Mouse (Mus musculus) urinary bladder, postnatal 10 days (tissue): ENCODE results near the gene Mtfp1.
"Not testable (repeated sequence)": the region's sequence is repeated elsewhere in the genome, so short reads cannot be mapped to it uniquely, and the experiment has no call there.

ENCODE experiments used
- DNase-seq: peaks from one replicate; pipeline ENCODE4 v3.0.0; 2022; ENCODE audit warnings: low spot score

The Mtfp1 gene

DNA sequence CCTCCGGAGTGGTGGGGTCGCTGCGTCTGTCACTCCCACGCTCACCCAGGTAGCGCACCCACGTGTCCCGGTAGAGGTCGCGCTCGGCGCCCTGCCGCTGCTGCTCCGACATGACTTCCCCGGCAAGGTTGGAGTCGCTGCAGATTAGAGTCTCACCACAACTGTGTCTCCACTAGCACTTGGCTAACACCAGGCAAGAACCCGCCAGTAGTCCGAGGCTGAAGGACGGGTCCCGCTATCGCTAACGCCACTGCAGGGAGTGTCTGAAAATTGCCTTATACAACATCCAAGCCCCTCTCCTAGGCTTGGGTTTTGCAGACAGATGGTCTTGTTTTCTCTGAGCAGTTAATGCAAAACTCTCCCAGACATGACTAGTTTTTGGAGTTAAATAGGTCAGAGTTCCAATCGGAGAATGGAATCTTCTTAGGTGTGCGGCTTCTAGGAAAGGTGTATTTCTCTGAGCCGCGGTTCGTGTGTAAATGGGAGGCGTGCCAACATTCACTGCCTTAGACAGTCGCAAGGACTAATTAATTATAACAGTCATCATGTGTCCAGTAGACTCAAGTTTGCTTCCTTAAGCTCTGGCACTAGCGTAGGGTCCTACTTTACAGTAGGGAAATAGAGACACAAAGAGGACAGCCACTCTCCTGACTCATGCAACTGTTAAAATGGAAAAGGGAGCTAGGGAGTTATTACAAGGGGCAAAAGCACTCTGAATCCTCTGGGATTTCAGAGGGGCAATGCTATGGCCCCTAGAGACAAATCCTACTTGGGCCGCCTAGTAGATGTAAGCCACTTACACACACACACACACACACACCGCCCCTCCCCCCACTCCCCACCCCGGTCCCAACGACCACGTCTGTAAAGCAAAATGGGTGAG lies at the start of gene Mtfp1:
Gene Mtfp1 (minus strand): TSS at position 275 of the 883 bp plus-strand sequence.
- DNase-seq = no peak

DNA sequence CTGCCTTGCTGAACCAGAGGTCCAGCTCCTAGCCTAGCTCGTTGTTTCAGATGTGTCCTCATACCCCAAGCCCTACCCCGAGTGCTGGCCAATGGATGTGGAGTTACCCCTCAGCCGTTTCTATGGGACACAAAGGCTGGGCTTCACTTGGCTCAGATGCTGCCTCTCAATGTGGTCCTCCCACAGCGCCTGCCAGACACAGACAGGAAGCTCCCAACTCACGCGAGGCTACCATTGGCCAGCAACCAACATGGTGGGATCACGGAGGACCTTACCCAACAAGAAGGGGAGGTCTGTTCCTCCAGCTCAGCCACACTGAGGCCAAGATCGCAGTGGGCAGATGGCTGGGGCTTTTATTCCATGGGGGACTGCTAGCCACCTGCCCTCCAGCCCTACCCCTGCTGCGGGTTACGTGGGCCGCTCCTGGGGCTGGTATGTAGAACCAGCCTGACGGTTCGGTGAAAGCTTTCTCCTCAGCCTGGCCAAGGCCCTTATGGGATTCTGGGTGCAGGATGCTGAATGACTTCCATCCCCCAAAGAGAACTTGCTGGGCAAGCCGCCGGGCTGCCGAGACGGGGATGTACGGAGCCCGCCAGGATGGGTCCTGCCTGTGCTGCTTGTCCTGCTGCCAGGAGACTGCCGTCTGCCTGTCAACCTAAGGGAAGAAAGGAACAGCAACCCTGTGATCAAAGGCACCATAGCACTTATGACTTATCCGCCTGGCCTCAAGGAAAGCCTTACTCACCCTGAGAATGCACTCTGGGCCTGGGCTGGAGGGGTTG lies 48.2 kb upstream of the Mtfp1 start:
- DNase-seq = no peak

DNA sequence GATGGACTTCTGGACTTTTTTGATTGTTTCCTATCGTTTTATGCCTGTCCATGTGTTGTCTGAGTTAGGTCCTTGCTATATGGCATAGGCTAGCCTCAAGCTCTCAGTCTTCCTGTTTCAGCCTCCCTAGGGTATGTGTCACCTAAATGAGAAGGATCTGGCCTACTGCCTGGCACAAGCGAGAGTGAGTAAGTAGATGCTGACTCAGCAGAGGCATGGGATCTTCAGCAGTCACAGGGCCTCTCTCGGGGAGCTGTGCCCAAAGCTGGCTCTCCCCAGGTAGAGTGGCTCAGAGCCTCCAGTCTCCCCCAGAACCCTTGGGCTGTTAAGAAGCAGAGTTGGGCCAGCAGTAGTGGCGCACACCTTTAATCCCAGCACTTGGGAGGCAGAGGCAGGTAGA lies 47.1 kb upstream of the Mtfp1 start:
- no peak for DNase-seq

DNA sequence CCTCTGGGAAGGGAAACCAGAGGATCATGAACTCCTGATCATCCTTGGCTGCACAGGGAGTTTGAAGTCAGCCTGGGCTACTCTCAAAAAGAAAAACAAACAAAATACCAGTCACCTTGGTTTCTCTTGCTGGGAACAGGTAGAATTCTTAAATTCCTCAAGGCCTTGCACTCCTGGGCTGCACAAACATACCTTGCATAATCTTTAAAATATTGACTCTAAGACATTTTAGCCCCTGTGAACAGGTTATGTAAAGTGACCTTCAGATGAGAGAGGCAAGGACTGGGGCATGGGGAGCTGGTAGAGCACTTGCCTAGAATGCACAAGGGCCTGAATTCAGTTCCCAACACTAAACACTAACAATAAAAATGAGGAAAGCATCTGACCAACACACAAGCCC lies 46.3 kb upstream of the Mtfp1 start:
- no peak for DNase-seq

DNA sequence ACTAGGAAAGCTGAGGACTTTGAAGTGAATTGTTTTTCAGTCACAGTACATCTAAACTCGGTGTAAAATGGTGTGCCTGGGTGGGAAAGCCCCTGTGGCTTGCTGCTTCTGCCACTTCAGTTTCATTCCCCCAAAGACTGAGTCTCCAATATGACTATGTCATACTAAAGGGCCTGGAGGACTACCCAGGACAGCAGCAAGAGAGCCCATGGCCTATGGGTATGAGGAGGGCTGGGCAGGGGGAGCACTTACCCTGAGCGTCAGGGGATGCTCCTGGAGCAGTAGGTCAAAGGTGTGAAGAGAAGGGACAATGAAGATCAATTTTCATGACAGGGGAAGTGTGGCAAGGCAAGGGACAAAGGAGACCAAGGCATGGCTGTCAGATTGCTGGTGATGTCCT lies 43.7 kb upstream of the Mtfp1 start:
- no peak for DNase-seq

DNA sequence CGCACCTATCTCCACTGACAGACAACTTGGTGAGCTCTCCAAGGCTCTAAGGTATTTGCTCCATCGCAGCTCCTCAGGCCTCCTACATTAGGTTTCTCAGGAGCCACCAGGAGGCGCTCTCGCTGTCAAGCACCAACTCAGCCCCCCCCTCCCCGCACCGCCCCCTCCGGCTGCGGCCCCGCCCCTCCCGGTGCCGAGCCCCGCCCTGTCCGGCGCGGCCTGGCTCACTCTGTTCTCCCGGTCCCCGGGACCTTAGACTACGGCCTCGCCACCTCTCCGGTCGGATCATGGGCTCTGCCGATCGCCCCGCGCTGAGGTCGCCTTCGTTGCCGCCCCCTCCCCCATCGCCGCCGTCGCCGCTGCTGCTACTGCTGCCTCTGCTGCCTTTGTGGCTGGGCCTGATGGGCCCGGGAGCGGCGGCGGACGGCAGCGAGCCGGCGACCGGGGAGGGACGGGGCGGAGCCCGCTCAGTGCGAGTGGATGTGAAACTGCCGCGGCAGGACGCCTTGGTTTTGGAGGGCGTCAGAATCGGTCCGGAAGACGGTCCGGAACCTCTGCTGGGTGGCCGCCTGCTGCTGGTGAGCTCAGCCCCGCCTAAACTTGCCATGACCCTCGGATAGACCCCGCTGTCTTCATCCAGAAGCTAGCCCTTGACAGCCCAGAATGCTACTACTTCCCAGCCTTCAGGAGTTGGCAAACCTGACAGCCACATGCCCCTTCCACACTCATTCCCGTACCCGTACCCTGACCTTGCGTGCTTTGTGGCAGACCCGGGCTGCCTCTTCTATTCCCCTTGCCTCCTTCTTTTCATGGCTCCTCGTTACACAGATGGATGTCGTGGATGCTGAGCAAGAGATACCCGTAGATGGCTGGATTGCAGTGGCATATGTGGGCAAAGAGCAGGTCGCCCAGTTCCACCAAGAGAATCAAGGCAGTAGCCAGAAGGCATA lies 40.0 kb upstream of the Mtfp1 start, which contains the start of gene Rnf215:
Gene Rnf215 (plus strand): TSS at position 217 of the 950 bp plus-strand sequence.
- DNase-seq = peak; percentile 73

DNA sequence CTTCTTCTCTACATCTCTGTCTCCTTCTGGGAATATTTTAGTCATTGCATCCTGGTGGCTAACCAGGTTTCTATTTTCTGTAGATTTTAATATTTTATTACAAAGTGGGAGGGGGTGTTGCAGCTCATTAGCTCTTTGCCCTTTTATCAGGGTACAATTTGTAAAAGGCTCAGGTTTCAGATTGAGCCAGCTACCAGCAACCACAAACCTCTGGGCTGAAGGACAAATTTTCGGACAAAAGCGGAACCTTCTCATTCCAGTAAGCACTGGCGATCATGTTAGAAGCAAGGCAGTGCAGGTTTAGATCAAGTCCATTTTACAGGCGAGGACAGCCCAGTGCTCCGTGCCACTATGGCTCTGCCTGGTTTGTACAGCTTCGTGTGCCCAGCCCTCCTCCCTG lies 39.2 kb upstream of the Mtfp1 start:
- DNase-seq = no peak

DNA sequence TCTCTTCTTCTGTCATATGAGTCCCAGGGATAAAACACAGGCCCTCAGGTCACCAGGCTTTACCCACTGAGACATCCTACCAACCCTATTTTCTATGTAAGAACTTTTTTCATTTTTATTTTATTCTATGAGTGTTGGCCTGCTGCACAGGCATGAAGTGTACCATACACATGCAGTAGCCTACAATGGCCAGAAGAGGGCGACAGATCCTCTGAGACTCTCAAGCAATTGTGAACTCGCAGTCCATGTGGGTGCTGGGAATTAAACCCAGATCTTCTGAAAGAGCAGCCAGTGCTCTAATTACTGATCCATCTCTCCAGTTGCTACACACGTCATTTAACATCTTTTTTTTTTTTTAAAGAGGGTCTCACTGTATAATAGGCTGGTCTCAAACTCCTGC lies 38.2 kb upstream of the Mtfp1 start:
- no peak for DNase-seq

DNA sequence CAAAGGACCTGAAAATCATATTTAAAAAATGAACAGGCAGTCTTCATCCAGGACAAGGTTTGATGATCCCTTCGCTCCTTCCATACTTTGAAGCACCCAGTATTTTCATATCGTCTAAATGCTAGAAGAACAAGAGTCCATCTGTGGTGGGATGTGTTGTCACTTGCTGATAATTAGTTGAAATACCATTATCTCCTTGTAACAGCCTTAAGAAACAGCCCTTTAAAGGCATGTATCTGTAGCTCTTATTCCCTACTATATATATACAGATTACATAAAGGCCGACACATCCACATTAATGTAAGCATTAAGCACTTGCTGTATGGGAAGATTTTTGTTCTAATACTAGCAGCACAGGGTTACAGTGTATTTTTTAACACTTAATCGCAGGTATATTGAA lies 33.2 kb upstream of the Mtfp1 start:
- DNase-seq = not testable (repeated sequence)

DNA sequence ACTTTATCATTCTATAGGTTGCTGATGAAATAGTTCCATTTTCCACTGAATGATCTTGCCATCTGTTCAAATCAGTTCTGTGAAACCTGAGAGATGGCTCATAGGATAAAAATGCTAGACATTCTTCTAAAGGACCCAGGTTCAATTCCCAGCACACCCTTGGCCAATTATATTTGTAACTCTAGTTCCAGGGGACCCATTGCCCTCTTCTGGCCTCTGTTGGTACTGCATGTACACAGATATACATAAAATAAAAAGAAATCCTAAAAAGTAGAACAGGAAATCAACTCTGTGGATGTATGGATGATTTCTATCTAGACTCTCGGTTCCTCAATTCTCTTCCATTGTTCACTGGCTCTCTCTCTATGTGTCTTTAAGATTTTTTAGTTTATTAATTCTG lies 31.8 kb upstream of the Mtfp1 start:
- DNase-seq = no peak

DNA sequence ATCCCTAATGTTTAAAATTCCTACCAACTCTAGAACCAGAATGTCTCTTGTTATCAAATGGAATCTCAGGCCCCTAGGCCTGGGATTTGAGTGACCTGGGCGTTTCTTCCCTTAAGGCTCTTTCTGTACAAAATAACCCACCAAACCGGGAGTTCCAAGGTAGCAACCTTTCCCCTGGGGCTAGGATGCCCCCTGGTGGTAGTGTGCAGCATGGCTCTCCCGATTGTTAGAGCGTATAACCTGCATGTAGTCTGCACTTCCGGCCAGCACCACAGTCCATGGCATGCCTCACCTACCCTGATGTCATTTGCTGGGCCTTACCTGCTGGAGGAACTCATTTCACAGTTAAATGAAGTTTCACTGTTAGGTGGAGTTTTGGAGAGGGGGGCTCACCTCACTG lies 28.7 kb upstream of the Mtfp1 start:
- no peak for DNase-seq

DNA sequence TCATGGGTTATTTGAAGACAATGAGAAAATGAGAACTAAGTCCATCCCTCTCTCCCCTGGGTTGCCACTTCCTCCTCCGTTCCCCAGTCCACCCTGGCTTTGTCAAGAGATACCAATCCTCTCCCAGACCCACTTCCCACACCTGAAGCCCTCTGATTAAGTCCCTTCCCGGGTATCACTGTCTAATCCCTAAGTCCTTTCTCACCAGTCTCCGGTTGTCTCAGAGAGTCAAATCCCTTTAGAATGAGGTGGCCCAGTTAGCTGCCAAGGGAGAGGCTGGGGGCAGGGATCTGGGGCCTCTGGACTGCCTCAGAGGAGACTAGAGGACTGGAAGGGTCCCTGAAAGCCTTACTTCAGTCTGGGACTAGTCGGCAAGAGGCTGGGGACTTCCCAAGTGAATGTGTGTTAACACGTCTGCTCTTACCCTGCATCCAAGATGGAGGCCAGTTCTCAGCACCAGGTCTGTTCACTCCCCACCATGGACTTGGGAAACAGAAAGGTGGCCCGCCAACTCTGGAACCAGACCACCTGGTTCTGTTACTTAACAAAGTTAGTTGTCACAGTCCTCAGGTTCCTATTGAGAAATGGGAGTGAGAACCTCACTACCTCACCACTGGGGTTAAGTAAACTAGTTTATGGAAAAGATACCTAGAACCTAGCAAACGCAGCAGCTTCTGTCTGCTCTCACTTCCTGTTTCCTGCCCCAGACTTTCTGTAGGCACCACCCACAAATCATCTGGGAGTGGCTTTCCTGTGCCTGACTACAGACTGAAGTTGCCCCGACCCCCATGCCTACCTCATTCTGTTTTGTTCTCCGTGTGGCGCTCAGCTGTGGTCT lies 27.7 kb upstream of the Mtfp1 start, which contains the start of gene Sec14l2:
Gene Sec14l2 (minus strand): TSS at position 674 of the 838 bp plus-strand sequence.
- DNase-seq = no peak

DNA sequence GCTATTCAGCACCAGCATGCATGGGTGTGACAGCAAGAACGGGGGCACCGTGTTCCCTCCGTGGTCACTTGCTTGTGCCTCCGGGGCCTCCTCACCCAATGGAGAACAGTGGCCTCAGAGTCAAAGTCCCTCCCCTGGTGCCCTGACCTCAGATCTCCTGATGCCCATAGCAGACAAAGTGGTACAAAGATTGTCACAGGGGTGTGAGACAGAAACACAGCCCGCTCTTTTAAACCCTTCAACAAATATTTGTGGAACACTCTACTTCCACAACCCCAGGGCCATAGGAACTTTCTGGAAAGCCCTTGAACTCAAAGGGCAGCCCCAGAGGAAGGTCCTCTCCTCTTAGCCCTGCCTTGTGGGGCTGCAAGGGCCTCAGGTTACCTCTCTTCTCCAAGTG lies 27.0 kb upstream of the Mtfp1 start:
- no peak for DNase-seq

DNA sequence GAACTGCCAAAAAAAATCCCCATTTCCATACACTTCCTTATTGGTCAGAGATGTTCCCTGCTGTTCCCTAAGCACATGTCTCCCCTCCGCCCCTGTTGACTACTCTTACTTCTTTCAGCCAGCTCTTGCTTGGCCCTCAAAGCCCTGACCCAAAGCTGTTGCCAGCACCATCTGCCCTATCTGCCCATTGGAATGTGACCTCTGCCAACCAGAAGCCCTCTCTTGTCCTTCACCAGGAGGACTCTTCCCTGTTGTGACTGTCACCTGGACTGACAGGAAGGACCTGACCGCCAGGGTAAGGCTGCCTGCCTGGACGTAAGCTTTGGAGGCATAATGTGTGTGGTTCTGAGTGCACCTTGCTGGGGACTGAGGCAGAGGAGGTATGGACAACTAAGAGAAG lies 26.4 kb upstream of the Mtfp1 start:
- DNase-seq = no peak

DNA sequence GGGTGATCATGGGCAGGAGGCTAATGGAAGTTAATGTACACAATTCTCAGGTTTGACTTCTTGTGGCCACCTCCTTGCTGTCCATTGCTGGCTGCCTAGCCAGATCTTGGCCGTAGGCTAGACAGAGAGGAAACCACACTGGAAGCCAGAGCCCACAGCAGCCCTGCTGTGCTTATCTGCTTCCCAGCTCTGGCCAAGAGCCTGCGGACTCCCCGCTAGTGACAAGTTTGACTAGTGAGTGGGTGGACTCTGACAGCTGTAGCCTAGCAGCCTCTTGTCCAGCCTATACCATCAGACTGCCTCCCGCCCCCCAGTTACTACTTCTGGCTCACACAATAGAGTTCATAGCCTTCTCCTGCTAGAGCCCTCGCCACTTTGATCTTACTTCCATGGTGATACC lies 24.4 kb upstream of the Mtfp1 start:
- no peak for DNase-seq

DNA sequence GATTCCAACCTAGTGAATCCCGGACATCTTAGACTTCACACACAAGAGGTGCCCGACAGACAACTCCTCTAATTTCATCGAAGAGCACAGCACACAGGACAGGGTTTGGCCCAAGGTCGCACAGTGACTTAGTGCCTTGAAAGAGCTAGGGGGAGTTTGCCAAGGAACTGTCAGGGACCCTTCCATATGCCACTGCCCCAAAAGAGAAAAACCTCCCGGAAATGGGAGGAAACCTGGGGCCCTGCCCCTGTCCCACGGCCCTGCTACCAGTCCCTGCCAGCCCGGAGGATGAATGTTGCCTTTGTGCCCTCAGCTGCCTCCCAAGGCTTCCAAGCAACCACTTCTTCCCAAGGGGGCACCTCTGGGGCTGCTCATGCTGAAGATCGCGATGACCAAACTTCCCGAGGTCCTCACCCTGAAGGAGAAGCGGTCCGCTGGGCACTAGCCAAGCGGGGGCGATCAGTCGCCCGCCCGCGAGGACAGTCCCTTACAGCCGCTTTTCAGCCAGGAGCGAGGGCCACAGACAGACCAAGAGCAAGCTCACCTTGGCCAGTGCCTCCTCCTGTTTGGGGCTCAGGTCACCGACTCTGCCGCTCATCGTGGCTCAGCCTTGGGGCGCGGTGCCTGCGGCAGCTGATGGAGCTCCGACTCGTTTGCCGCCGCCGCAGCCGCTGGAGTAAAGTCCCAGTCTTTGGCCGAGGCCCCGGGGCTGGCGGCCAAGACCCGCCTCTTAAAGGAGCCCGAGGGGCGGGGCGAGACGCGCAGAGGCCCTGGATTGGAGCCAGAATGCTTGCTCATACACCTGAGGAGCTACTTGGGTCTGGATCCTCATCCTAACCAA lies 23.1 kb upstream of the Mtfp1 start:
- no peak for DNase-seq

DNA sequence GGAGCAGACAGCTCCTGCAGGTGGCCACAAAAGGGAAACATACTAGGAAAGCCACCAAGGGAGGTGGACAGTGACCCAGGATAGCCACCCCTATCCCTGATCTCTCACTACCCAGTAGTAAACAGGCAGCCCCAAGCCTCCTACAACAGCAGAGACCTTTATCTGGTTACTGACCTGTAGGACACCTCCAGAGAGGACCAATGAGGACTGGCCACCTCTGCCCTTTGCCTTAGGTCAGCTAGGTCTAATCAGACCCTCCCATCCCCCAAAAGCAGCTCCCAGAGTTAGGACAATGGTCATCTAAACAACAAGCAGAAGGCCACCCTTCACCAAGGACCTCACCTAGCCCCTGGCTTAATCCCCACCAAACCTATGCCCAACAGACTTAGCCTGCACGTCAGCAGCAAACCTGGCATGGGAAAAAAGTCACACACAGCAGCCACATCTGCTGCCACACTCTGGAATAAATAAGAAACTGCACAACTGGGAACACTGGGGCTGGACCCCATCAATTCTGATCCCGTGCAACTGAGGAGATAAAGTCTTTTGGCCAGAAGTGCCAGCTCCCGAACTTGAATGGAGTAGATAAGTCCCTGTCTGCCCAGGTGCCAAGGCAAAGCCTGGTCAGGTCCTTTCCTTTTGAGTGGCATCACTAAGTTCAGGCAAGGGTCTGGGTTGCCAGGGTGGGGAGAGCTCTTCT lies 22.3 kb upstream of the Mtfp1 start:
- DNase-seq = no peak

DNA sequence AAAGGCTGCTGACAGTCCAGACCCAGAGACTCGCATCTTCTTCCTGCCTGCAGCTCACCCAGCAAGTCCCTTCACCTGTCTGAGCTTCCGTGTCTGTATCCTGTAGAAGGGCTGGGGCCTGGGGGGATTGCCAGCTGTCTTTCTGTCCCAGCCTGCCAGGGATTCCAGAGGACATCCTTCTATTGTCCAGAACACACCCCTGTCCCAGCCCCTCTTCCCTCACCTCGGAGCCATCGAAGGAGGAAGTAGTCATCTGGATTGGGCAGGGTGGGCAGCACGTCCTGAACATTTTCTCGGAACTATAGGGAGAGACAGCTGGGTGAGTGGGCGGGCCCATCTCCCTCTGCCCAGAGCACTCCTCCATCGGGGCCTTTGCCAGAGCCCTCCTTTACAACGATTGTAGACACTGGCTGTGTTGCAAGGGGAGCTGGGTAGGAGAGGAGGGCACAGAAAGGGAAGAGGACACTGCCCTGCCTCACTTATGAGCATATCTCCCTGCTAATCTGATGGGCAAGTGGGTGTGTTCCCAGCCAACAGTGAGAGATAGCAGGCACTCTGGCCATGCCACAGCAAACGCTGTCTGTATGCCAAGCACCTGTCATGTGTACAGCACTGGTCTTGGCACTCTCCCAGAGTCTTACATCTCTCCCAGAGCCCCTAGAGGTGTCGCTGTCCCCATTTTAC lies 21.4 kb upstream of the Mtfp1 start:
- DNase-seq = no peak

DNA sequence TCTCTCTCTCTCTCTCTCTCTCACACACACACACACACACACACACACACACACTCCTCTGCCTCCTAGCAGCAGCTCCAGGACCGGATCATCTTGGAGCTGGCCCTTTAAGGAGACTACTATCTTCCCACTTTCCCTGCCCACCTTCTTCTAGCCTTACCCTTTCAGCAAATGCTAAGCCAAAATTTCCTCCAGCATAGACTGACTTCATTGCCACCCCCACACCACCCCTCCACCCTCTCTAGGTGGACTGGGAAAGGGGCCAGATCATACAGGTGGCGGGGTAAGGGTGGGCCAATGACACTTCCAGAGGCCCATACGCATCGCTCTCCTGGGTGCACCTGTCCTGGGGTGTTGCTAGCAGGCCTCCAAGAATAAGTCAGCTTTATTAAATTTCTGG lies 20.2 kb upstream of the Mtfp1 start:
- no peak for DNase-seq
